Mouse (Mus musculus) c-Kit-positive CD71-positive TER-119-positive erythroid progenitor cells, embryonic 14.5 days (primary cell): ENCODE measurements around the gene Rnasel.

Source experiments
- DNase-seq: peaks from one replicate; pipeline ENCODE4 v3.0.0-alpha.2; 2013; ENCODE audit warnings: low spot score

Rnasel gene

DNA sequence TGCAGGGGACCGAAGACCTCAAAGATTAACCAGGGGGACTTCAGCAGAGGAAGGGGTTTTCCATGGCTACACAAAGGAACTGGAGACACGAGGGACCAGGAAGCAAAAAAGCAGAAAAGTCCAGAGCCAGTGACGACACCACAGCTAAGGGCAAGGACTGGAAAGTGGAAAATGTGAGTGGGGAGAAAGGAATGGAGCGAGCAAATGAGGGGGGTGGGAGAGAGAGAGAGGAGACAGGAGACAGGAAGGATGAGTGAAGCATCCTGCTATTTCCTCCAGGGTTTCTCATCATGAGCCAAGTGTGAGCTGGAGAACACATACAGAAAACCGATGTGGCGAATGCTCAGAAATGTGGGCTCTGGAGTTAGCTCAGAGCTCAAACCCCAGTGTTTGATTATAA, 13.1 kb upstream of the Rnasel start:
- DNase-seq = no peak

GRCm38 (mm10) chr1:153737101-153738085, 11.8 kb upstream of the Rnasel start:
- no peak for DNase-seq

DNA sequence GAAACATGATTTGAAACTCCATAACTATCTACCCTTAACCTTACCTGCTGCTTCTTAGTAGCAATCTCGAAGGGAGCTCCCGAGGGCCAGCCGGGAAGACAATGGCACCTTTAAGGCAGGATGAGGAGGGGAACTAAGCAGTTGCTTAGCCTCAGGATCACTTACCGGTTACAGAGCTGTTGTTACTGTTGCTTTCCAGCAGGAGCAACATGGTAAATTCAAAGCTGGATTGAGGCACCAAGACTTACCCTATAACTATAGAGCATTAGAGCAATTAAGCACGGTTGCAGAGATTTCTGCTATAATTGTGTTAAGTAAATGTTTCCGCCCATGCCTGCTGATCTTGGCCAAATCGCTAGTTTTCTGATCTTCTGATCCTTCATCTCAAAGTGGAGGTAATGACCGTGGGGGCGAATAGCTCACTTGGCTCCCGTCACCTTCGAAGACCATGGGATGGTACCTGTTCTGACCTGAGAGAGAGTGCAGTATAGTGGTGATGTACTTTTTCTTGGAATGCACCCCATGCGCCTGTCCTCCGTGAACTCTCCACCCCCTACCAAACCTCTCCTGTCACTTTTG, 9.7 kb upstream of the Rnasel start:
- no peak for DNase-seq

- no peak for DNase-seq
These were observed 9.1 kb upstream of the Rnasel start, which contains the start of gene Rgs16 for GRCm38 (mm10) chr1:153740145-153740544. Gene Rgs16 (plus strand): TSS chr1:153740349.

- no peak for DNase-seq
These were observed 8.3 kb upstream of the Rnasel start for GRCm38 (mm10) chr1:153740775-153741400.

DNA sequence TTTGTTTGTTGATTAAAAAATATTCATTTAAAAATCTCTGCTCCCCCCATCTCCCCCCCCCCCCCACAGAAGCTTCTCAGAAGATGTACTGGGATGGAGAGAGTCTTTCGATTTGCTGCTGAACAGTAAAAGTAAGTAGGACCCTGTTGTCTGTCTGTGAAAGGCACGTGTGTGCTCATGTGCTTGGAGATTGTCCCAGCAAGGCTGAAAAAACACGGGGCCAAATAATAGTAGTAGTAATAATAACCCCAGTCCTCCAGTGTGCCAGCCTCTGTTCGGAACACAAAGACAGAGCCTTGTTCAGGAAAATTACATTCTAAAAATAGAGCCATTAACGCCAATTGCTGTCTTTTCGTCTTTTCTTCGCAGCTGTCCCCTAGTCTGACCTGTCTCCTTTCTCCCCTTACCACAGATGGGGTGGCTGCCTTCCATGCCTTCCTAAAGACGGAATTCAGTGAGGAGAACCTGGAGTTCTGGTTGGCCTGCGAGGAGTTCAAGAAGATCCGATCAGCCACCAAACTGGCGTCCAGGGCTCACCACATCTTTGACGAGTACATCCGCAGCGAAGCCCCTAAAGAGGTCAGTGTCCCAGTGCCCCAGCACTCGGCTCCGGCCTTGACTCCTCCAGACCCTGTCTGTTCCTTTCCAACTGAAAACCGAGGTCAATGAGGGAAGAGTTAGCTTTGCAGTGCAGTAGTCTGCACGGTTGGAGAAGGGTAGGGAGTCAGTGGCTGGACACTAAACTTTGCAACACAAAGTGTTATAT, 7.5 kb upstream of the Rnasel start:
- no peak for DNase-seq

- peak; percentile 56 for DNase-seq
These were observed 6.7 kb upstream of the Rnasel start for GRCm38 (mm10) chr1:153742374-153743155.

- no peak for DNase-seq
These were observed 3.0 kb upstream of the Rnasel start for GRCm38 (mm10) chr1:153746119-153746670.

DNA sequence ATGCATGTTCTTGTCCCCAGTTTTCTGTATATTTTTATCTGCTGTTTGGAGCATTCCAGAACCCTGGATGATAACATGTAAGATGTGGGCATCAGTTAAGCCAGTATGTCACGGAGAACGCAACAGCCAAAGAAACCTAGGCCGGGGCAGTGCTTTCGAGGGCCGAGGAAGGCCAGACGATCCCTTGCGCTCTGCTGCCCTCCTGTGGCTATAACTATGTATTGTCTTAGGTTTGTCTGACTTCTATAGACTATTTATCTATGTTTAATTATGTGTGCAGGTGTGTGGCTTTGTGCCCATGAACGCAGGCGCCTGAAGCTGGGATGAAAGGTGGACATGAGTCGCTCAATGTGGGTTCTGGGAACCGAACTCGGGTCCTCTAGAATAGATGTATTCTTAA, 2.5 kb upstream of the Rnasel start:
- peak; percentile 71 for DNase-seq

DNA sequence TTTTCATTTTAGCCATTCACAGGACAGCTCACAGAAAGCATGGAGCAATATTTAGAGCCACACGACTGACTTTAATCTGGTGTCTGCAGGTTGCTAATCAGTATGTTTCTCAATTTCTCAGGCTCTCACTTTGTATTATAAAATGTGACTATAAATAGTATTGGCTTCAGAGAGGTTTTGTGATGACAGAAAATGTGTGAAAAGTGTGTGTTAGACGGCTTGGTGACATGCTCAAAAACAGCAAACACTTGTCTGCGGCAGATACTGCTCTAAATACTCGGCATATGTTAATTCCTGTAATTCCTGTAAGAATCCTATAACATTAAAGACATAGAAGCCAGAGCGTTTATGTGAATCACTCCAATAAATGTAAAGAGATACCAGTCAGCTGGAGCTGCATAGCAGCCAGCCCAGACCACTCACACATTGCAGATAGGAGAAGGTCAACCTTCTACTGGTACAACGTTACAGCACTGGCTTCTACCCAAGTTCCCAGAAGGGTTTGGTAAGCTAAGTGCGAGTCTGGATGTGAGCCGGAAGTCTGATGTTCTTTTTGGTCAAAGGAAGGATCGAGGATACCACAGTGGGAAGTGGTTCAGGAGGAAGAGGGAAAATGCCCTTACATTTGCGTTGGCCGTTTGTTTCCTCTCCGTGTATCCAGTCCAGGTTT, 1.2 kb upstream of the Rnasel start:
- DNase-seq = no peak

DNA sequence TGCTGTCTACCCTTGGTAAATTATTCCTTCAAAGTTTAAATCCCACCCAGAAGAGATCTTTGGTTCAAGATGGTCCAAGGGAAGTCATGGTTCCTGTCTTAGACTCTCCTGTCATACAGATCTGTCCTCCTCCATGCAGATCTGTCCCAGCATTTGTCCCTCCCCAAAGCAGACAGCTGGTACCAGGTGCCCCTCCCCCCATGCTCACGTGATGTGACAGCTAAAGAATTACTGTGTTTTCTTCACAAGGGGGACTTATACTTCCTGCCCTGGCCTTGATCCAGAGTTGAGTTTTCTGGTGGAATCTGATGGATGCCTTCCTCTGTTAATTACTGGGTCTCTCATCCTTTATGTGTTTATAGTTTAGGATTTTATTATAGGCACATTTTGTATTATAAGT, 677 bp upstream of the Rnasel start:
- peak; percentile 73 for DNase-seq

GRCm38 (mm10) chr1:153750054-153750453, 828 bp downstream of the Rnasel start:
- peak; percentile 80 for DNase-seq

DNA sequence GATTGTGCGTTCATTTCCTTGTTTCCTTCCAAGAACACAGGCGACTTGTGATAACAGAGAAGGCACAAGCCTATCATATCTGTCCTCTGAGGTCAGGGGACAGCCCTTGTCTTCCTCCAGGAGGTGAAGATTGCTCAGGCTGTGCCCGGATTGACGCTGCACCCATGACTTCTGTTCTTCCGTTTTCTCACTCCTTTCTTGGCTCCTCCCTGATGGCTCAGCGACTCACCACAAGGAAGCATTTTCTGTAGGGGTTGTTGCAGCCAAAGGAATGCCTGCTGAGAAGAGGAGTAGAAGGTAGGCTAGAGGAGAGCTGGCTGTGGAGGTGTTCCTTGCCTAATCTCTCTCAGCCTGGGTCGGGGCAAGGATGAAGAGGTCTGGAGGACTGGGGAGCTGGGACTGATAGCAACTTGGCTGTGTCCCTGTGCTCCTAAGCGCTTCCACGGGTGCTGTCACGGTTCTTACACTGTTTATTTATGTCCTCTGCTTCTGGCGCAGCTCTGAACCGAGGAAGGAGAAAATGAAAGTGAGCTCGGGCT, 2.6 kb downstream of the Rnasel start:
- peak; percentile 61 for DNase-seq

DNA sequence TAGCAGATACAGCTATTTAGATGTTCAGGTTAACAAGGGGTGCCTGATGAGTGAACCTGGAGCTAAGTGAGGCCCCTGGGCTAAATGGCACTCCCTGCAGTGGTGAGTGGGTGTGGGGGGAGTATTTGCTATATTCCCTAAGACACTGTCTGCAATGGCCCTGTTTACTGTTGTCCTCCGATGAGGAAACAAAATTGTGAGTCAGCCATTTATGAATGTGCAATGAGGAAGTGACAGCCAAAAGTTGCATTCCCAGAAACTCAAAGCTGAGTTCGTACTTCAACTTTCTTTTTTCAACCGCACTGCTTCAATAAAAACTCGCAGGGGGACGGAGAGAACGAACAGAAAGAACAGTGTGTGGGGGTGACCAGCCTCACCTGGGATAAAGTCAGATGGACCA, 3.3 kb downstream of the Rnasel start:
- DNase-seq = no peak

DNA sequence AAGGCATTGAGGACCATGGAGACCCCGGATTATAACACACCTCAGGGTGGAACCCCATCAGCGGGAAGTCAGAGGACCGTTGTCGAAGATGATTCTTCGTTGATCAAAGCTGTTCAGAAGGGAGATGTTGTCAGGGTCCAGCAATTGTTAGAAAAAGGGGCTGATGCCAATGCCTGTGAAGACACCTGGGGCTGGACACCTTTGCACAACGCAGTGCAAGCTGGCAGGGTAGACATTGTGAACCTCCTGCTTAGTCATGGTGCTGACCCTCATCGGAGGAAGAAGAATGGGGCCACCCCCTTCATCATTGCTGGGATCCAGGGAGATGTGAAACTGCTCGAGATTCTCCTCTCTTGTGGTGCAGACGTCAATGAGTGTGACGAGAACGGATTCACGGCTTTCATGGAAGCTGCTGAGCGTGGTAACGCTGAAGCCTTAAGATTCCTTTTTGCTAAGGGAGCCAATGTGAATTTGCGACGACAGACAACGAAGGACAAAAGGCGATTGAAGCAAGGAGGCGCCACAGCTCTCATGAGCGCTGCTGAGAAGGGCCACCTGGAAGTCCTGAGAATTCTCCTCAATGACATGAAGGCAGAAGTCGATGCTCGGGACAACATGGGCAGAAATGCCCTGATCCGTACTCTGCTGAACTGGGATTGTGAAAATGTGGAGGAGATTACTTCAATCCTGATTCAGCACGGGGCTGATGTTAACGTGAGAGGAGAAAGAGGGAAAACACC, 4.7 kb downstream of the Rnasel start:
- DNase-seq = no peak

- no peak for DNase-seq
These were observed 14.9 kb downstream of the Rnasel start for GRCm38 (mm10) chr1:153764136-153764535.

DNA sequence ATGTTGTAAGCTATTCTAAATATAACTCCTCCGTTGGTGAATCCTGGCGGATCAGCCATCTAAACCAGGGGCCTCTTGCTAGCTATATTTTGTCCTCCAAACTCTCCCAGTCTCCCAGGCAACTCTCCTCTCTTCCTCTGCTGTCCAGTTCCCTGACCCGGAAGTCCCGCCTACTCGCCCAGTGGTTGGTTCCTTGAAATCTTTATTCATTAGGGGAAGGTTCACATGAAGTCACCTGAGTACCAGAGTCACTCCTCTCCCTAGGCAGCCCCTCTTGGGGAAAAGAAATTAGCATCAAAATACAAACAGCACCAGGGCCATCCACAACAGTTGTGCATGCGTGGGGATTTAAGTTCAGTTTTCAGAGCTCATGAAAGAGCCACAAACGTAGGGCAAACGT, 17.1 kb downstream of the Rnasel start:
- no peak for DNase-seq

GRCm38 (mm10) chr1:153767281-153767680, 18.1 kb downstream of the Rnasel start:
- no peak for DNase-seq

DNA sequence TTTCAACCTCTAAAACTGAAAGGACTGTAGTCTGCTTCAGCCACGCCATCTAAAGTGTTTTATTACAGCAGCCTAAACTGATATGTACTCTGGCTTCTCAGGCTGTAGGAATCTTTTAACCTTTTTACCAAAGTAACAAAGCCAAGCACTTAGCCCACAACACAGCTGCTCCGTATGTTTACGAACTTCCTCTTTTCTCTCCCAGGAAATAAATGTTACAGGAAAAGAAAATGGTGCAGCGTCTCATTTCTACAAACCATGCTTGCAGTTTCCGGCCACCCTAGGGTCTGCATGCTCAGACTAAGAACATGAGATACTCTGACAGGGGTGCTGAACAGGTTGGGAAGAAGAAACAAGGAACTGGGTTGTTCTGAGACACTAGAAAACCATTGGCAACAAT, 19.2 kb downstream of the Rnasel start:
- DNase-seq = no peak
